Mouse (Mus musculus) intestine, embryonic 15.5 days (tissue): ENCODE measurements around the gene Cbfb. TPM values are rescaled to one million over a fixed set of nuclear protein-coding genes. Genes with fewer than 3 reads are reported as not detected.
"Not testable (repeated sequence)": the region's sequence is repeated elsewhere in the genome, so short reads cannot be mapped to it uniquely, and the experiment has no call there.

Source experiments
- ATAC-seq: fragments of 200-750 bp; cut with Nextera tagmentation; 2 replicates; pipeline ENCODE4 v1.8.0; 2017; ENCODE audit warnings: moderate TSS enrichment, moderate library complexity
- H3K27ac ChIP-seq: fragments of 300-500 bp; sonication (generic); 2 replicates; pipeline ENCODE4 v1.5.1; 2015; ENCODE audit warnings: mild to moderate bottlenecking, inconsistent platforms
- H3K27me3 ChIP-seq: fragments of 300-500 bp; sonication (generic); replicated peaks from 2 replicates; pipeline ENCODE4 v1.6.1; 2015; ENCODE audit warnings: inconsistent platforms
- H3K36me3 ChIP-seq: fragments of 300-500 bp; sonication (generic); 2 replicates; pipeline ENCODE4 v1.6.1; 2015; ENCODE audit warnings: inconsistent platforms
- H3K4me1 ChIP-seq: fragments of 300-500 bp; sonication (generic); replicated peaks from 2 replicates; pipeline ENCODE4 v1.6.1; 2015; ENCODE audit warnings: inconsistent platforms
- H3K4me2 ChIP-seq: fragments of 300-500 bp; sonication (generic); replicated peaks from 2 replicates; pipeline ENCODE4 v1.6.1; 2015; ENCODE audit warnings: mild to moderate bottlenecking, inconsistent platforms
- H3K4me3 ChIP-seq: fragments of 300-500 bp; sonication (generic); replicated peaks from 2 replicates; pipeline ENCODE4 v1.5.1; 2015; ENCODE audit warnings: inconsistent platforms
- H3K9ac ChIP-seq: fragments of 300-500 bp; sonication (generic); 2 replicates; pipeline ENCODE4 v1.6.1; 2015; ENCODE audit warnings: inconsistent platforms
- H3K9me3 ChIP-seq: fragments of 300-500 bp; sonication (generic); 2 replicates; pipeline ENCODE4 v1.6.1; 2016; ENCODE audit warnings: inconsistent platforms
- WGBS: fragments of 180-500 bp; shearing (Covaris S2); methylation state at CpG from one replicate; pipeline ENCODE4 v1.1.7; 2015; 5-methylcytosine and 5-hydroxymethylcytosine counted together
- polyA plus RNA-seq: library from polyadenylated mRNA; unstranded; fragments of >200 nt; fragmentation: Nextera tagmentation; extraction: Ambion mirVana; gene quantifications from 2 replicates; pipeline ENCODE4 v1.2.1, GENCODE M21; 2015

Cbfb gene
- polyA plus RNA-seq, 1 experiment from 2014 or later = 47.1 TPM

- 80% methylated on average over 12 of the region's 12 CpGs for WGBS
- H3K4me2 ChIP-seq = no peak overlapping the region
- 0 out of 2 replicates have a peak, but pooled peaks cover 2% of the 10 kb centered on the region for H3K4me1 ChIP-seq
- ATAC-seq = no peak
- H3K36me3 ChIP-seq = 0 out of 2 replicates have a peak, but pooled peaks cover 3% of the 10 kb centered on the region
- no peak overlapping the region for H3K27ac ChIP-seq
- no peak overlapping the region for H3K4me3 ChIP-seq
- no peaks in the 10 kb centered on the region for H3K9me3 ChIP-seq
- H3K9ac ChIP-seq = no peak overlapping the region
- H3K27me3 ChIP-seq = no peaks in the 10 kb centered on the region
Observed at GRCm38 (mm10) chr8:105231503-105232320, 61.2 kb downstream of the Cbfb start.

DNA sequence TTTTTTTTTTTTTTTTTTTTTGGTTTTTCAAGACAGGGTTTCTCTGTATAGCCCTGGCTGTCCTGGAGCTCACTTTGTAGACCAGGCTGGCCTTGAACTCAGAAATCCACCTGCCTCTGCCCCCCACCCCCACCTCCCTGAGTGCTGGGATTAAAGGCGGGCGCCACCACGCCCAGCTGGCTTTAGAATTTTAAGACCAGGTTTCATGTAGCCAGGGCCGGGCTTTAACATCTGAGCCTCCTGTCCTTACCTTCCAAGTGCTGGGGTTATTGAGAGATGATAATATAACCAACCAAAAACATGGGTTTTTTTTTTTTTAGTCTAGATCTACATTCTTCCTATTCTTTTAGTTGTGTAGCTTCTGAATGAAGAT is 61.8 kb downstream of the Cbfb start:
- H3K9ac ChIP-seq, H3K27me3 ChIP-seq, H3K36me3 ChIP-seq, ATAC-seq, H3K4me3 ChIP-seq, H3K9me3 ChIP-seq, H3K4me2 ChIP-seq, H3K4me1 ChIP-seq, H3K27ac ChIP-seq: not testable (repeated sequence)
- 92% methylated on average over 4 of the region's 4 CpGs for WGBS

GRCm38 (mm10) chr8:105233126-105233935 is 62.9 kb downstream of the Cbfb start:
- Histone ChIP-seq H3K4me2 (no peak overlapping the region), H3K27me3 (no peaks in the 10 kb centered on the region), H3K27ac (no peak overlapping the region), H3K4me1 (0 out of 2 replicates have a peak, but pooled peaks cover 2% of the 10 kb centered on the region), H3K9ac (no peak overlapping the region), H3K9me3 (no peaks in the 10 kb centered on the region), H3K4me3 (no peak overlapping the region), H3K36me3 (0 out of 2 replicates have a peak, but pooled peaks cover 3% of the 10 kb centered on the region)
- WGBS = 22% methylated on average over 1 of the region's 1 CpGs
- ATAC-seq = 0 out of 2 replicates have a peak, but pooled peaks have one; percentile 23

DNA sequence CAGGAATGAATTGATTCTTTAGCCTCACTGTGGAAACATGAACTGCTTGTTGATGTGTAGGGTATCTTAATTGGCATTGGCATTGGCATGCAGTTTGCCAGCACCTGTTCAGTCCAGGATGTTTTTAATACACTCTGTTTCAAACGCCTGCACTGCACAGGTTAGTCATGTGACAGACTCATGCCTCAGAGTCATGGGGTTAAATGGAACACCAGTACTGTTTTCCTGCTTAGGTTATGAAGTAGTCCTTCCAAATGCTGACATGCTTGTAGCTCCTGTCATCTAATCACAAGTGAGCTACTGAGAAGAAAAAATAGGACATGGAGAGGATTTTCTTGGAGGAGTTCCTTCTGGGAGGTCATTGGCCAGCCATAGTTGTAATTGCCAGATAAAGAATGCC is 64.7 kb downstream of the Cbfb start:
- H3K4me3 ChIP-seq = no peak overlapping the region
- no peak overlapping the region for H3K4me2 ChIP-seq
- 0 out of 2 replicates have a peak, but pooled peaks cover 2% of the 10 kb centered on the region for H3K4me1 ChIP-seq
- no peak overlapping the region for H3K9ac ChIP-seq
- 68% methylated on average over 1 of the region's 1 CpGs for WGBS
- ATAC-seq = no peak
- H3K27me3 ChIP-seq = no peaks in the 10 kb centered on the region
- peaks cover 8% of the 10 kb centered on the region; the same call in 1 of the 2 replicates for H3K36me3 ChIP-seq
- no peak overlapping the region for H3K27ac ChIP-seq
- no peaks in the 10 kb centered on the region for H3K9me3 ChIP-seq

GRCm38 (mm10) chr8:105237442-105238142 is 67.1 kb downstream of the Cbfb start:
- H3K9me3 ChIP-seq = no peaks in the 10 kb centered on the region
- H3K27me3 ChIP-seq = no peaks in the 10 kb centered on the region
- H3K36me3 ChIP-seq = peaks cover 17% of the 10 kb centered on the region
- no peak overlapping the region for H3K4me3 ChIP-seq
- H3K4me2 ChIP-seq = no peak overlapping the region
- WGBS = 88% methylated on average over 14 of the region's 14 CpGs
- H3K4me1 ChIP-seq = 0 out of 2 replicates have a peak, but pooled peaks cover 2% of the 10 kb centered on the region
- H3K27ac ChIP-seq = no peak overlapping the region
- no peak overlapping the region for H3K9ac ChIP-seq
- no peak for ATAC-seq

GRCm38 (mm10) chr8:105241016-105241415 is 70.5 kb downstream of the Cbfb start:
- WGBS = 95% methylated on average over 7 of the region's 7 CpGs

GRCm38 (mm10) chr8:105251954-105252353 is 81.5 kb downstream of the Cbfb start:
- no peak overlapping the region for H3K27ac ChIP-seq
- H3K4me3 ChIP-seq = no peak overlapping the region
- 93% methylated on average over 6 of the region's 6 CpGs for WGBS
- no peak for ATAC-seq
- no peak overlapping the region for H3K4me2 ChIP-seq
- peaks cover 32% of the 10 kb centered on the region for H3K36me3 ChIP-seq
- no peak overlapping the region for H3K9ac ChIP-seq
- no peaks in the 10 kb centered on the region for H3K27me3 ChIP-seq
- no peaks in the 10 kb centered on the region for H3K9me3 ChIP-seq
- H3K4me1 ChIP-seq = peaks cover 22% of the 10 kb centered on the region

More at GRCm38 (mm10) chr8:105241016-105241415, 70.5 kb downstream of the Cbfb start:
- Histone ChIP-seq H3K4me3 (no peak overlapping the region), H3K4me1 (no peaks in the 10 kb centered on the region), H3K27me3 (no peaks in the 10 kb centered on the region), H3K9me3 (no peaks in the 10 kb centered on the region), H3K9ac (no peak overlapping the region), H3K36me3 (peaks cover 14% of the 10 kb centered on the region), H3K4me2 (no peak overlapping the region), H3K27ac (no peak overlapping the region)
- ATAC-seq = no peak

DNA sequence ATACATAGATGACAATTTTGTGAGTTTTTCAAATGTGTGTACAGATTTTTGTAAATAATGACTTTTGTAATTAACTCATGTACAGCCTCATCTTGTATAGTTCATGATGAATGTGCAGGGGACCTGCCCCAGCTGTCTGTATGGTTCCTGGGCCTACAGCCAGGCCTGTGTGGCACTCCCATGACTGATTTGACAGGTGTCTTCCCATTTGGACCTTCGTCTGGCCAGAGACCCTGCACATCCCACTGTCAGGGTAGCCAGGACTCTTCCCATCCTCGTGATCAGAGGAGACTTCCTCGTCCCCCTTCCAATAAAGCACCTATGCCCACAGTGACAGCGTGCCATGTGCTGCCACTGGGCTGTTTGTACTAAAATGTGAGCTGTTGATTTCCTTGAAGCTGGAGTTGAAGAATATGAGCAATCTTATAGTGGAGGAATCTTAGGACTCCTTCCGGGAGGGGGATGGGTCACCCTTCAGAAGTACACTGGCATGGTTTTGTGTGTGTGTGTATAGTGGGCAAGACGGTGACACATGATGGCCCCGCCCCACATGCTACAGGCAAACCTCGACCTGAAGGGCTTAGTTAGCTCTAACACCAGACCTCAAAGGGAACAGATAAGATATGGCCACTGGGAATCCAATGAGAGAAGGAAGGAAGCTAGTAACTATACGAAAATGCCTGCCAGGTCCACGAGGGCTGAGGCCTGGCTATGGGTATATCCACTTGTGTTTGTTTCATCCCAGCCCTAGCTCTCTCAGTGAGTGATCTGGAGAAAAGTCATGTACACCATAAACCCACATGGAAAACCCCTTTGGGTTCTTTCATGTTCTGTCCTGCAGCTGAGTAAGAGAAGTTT is 82.4 kb downstream of the Cbfb start:
- 81% methylated on average over 10 of the region's 10 CpGs for WGBS
- no peak for ATAC-seq
- no peaks in the 10 kb centered on the region for H3K9me3 ChIP-seq
- no peak overlapping the region for H3K9ac ChIP-seq
- H3K4me2 ChIP-seq = no peak overlapping the region
- H3K36me3 ChIP-seq = peaks cover 29% of the 10 kb centered on the region
- no peak overlapping the region for H3K4me3 ChIP-seq
- no peaks in the 10 kb centered on the region for H3K27me3 ChIP-seq
- H3K4me1 ChIP-seq = peaks cover 22% of the 10 kb centered on the region
- H3K27ac ChIP-seq = no peak overlapping the region

DNA sequence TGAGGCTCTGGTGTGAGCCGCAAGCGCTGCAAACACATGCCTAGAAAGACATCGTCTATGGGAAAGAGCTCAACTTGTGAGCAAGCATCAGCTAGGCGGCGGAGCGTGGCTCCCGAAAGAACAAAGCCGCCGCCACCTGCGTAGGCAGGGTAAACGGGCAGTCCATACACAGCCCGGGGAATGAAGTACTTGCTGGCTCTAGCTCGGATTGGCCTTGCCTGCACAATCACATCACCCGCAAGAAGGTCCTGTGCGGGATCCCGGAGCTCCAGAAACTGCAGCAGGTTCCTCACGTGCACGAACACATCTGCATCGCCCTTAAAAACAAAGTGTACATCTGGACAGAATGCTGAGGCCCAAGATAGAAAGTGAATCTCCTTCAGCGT is 83.3 kb downstream of the Cbfb start:
- Histone ChIP-seq H3K36me3 (peaks cover 27% of the 10 kb centered on the region), H3K9ac (peak overlapping the region; percentile 71), H3K4me1 (peaks cover 22% of the 10 kb centered on the region), H3K9me3 (no peaks in the 10 kb centered on the region), H3K4me3 (peak overlapping the region; percentile 61), H3K27me3 (peaks cover 5% of the 10 kb centered on the region; the same call in 1 of the 2 replicates), H3K4me2 (peak overlapping the region; percentile 99), H3K27ac (peak overlapping the region; percentile 86; the same call in 1 of the 2 replicates)
- ATAC-seq = peak; percentile 19
- WGBS = 44% methylated on average over 20 of the region's 20 CpGs

GRCm38 (mm10) chr8:105254152-105254965 is 83.9 kb downstream of the Cbfb start:
- peaks cover 27% of the 10 kb centered on the region for H3K4me1 ChIP-seq
- WGBS = under 1% methylated on average over 73 of the region's 74 CpGs
- ATAC-seq = peak; percentile 92

More at GRCm38 (mm10) chr8:105254152-105254965, 83.9 kb downstream of the Cbfb start:
- peak overlapping the region; percentile 86 for H3K27ac ChIP-seq
- peak overlapping the region; percentile 99 for H3K4me2 ChIP-seq
- peaks cover 11% of the 10 kb centered on the region for H3K27me3 ChIP-seq
- peaks cover 21% of the 10 kb centered on the region for H3K36me3 ChIP-seq
- H3K9ac ChIP-seq = peak overlapping the region; percentile 71
- no peaks in the 10 kb centered on the region for H3K9me3 ChIP-seq
- peak overlapping the region; percentile 61 for H3K4me3 ChIP-seq
